Mouse (Mus musculus) embryonic stem cell, embryonic (primary cell): ENCODE results near the gene Immp2l.

Experiments
- CTCF ChIA-PET, 4 experiments: fragments of 300-600 bp in 2 of 4; fragments of 350-600 bp in 2 of 4; sonication (Branson Sonifier 250); formaldehyde crosslinking; loops; one replicate each; lab custom pipeline; 2022; ENCODE audit warnings: inconsistent platforms in 2 of 4; lab: Charles Lee
- POLR2A ChIA-PET, 4 experiments: fragments of 300-600 bp in 2 of 4; fragments of 350-600 bp in 2 of 4; sonication (Branson Sonifier 250); formaldehyde crosslinking; loops; one replicate each; lab custom pipeline; 2022; ENCODE audit warnings: antibody characterized with exemption in 4 of 4, inconsistent platforms in 1 of 4; lab: Charles Lee

Gene Immp2l

DNA sequence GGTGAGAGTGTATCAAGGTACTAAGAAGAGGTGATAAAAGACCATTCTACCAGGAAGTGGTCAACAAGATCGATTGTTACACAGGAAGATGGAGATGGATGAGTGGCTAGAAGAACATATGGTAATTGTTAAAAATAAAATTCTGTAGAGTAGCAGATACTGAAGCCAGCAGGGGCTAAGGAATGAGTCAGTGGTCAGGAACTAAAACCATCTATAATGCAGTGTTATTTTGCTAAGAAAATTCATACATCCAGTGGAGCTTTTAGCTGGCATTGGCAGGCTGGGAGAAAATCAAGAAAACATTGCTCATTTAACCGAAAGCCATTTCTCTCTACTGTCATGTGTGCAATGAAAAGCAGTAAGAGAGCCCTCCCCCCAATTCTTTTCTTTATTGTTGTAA is 913.9 kb downstream of the Immp2l start:
- POLR2A ChIA-PET = no interaction called here
- CTCF ChIA-PET = no interaction called here

GRCm38 (mm10) chr12:41941853-41942252 is 918.0 kb downstream of the Immp2l start:
- POLR2A ChIA-PET = no interaction called here
- CTCF ChIA-PET = interaction anchor here in 1 of 4 experiments (0.6 kb wide), 1 partner anchor 132 kb away, joined by 3 read pairs; no protein-coding TSS in a partner anchor

- ChIA-PET POLR2A (no interaction called here), CTCF (interaction anchor here in 1 of 4 experiments (1.1 kb wide), 1 partner anchor 28 kb away, joined by 4 read pairs; no protein-coding TSS in a partner anchor)
These were observed 920.3 kb downstream of the Immp2l start for GRCm38 (mm10) chr12:41944079-41944672.

DNA sequence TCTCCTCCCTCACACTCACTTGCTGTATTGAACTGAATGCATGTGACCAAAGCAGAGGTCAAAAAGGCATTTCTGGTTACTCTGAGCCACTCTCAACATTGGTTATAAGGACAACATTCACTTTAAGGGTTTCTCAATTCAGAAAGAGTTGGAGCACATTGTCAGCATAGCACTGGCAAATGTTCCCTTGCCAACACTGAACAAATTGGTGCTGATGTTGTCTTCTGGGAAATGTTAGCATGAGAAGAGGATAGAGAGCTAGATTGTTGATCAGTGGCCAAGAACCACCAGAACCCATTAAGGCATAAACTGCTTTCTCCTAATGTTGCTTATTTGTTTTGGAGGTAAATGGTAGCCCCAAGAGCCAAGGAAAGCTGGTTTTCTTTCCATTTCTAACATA is 922.6 kb downstream of the Immp2l start:
- ChIA-PET POLR2A (no interaction called here), CTCF (interaction anchor here in 1 of 4 experiments (0.5 kb wide), 1 partner anchor 1679 kb away, joined by 4 read pairs; no protein-coding TSS in a partner anchor)

- CTCF ChIA-PET = no interaction called here
These were observed 925.5 kb downstream of the Immp2l start for GRCm38 (mm10) chr12:41949409-41949808.

DNA sequence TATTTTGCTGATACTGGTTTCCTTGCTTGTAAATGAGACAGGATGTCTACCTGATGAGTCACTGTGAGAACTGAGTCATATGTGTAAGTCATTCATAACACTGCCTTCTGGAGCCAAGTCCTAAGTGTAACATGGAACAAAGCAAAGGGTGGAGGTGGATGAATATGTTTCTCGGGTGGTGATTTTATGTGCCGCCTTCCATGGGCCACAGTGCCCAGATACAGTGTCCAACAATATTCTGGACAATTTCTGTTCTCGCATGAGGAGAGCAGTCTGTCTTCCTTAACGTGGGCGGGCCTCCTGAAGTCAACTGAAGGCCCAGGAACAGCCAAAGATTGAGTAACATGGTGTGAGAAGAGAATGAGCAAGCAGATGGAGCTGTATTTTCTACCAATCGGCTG is 926.0 kb downstream of the Immp2l start:
- CTCF ChIA-PET = no interaction called here
- POLR2A ChIA-PET = no interaction called here

More at GRCm38 (mm10) chr12:41949409-41949808, 925.5 kb downstream of the Immp2l start:
- POLR2A ChIA-PET = no interaction called here

GRCm38 (mm10) chr12:41950726-41951125 is 926.8 kb downstream of the Immp2l start:
- CTCF ChIA-PET = no interaction called here
- POLR2A ChIA-PET = interaction anchor here in 1 of 4 experiments (0.6 kb wide), 1 partner anchor 377 kb away, joined by 3 read pairs; no protein-coding TSS in a partner anchor

DNA sequence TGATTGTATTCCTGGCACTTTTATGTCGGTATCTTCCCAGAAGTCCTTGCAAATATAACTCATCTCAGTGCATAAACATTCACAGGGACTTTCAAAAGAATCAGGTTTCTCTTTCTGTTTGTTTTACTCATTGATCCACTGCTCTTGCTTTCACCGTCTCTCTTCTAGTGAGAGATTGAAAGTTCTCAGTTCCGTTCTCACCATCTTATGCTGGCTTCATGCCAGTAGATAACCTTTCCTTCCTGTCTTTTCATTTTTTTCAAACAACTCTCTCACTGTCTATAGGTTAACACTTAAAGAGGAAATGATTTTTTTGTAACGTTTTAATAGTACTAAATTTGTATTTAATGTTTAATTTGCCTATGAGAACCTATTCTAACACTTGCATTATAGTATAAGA is 937.1 kb downstream of the Immp2l start:
- CTCF ChIA-PET = no interaction called here
- POLR2A ChIA-PET = no interaction called here

DNA sequence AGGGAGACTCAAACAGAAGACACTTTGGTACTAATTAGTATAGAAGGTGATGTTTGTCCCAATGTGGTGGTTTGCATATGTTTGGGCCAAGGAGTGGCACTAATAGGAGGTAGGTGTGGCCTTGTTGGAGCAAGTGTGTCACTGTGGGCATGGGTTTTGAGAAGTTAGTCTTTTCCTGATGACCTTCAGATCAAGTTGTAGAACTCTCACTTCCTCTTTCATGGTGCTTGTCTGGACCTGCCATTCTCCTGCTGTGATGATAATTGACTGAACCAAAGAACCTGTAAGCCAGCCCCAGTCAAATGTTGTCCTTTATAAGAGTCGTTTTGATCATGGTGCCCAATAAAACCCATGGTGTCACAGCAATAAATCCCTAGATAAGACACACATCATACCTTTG is 967.5 kb downstream of the Immp2l start:
- CTCF ChIA-PET = no interaction called here
- POLR2A ChIA-PET = no interaction called here
